12 mouse cellular contexts compared by ENCODE assay signal in the genomic region with DNA sequence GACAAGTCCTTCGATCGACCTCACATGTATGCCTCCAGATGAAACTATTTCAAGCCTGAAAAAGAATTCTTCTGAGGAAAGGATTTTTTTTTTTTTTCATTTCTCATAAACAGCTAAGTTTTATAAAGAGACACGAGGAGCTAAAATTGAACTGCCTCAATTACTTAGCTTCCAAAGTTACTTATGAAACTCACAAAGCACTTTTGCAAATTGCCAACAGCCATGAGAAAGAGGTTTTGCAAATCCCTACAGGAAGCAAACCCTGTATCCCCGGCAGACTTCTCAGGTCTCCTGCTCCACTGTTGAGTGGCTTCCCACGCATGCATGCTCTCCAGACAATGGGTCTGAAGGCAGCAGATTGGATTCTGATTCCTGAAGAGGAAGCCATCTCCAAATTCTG.
"Had no signal": no experiment of that assay in that cellular context is flagged by ENCODE, and none has a peak within 500 bp of the region (broad histone marks: within the 10 kb centered on the region; RNA-seq: fewer than 3 reads in every experiment).

No protein-coding gene starts in this region.

- DNase-seq: retina, postnatal 1 day; right cerebral cortex, adult 18-20 months; right cerebral cortex, postnatal 14 days; right cerebral cortex, postnatal 25 days; right cerebral cortex, postnatal 4 days; spleen, adult 18-20 months; thymus, adult 18-20 months; thymus, adult 2 months; thymus, postnatal 14 days; thymus, postnatal 25 days; thymus, postnatal 36 days; thymus, postnatal 4 days had no signal
